Mouse (Mus musculus): ENCODE results near the gene Tns3. TPM values are rescaled to one million over a fixed set of nuclear protein-coding genes. Genes with fewer than 3 reads are reported as not detected.

The Tns3 gene
- polyA plus RNA-seq, 1 experiment = not detected

GRCm38 (mm10) chr11:8671698-8672097, 7.4 kb upstream of the Tns3 start:
- H3K4me1 ChIP-seq (ENCODE audit: control insufficient read depth, insufficient read depth, low read length) = peaks cover 4% of the 10 kb centered on the region; the same call in 1 of the 2 replicates
- TF ChIP-seq CTCF (IDR thresholded peaks at IDR 0.05; ENCODE audit: insufficient read depth, low read depth, low read length) (no peak), POLR2A (IDR thresholded peaks at IDR 0.05; ENCODE audit: insufficient read depth, low read depth, low read length) (no peak)
- 85% methylated on average over 4 of the region's 4 CpGs for WGBS

GRCm38 (mm10) chr11:8669138-8669537, 4.8 kb upstream of the Tns3 start:
- H3K27ac ChIP-seq (ENCODE audit: insufficient read depth, low read depth, low read length) = no peak overlapping the region
- no peak overlapping the region for H3K4me3 ChIP-seq (ENCODE audit: insufficient read depth, low read depth, low read length)
- 64% methylated on average over 2 of the region's 2 CpGs for WGBS
- no peak for TF ChIP-seq POLR2A (IDR thresholded peaks at IDR 0.05; ENCODE audit: insufficient read depth, low read depth, low read length)
- TF ChIP-seq CTCF (IDR thresholded peaks at IDR 0.05; ENCODE audit: insufficient read depth, low read depth, low read length) = no peak
- H3K4me1 ChIP-seq (ENCODE audit: control insufficient read depth, insufficient read depth, low read length) = peaks cover 2% of the 10 kb centered on the region; the same call in 1 of the 2 replicates

More at GRCm38 (mm10) chr11:8671698-8672097, 7.4 kb upstream of the Tns3 start:
- Histone ChIP-seq H3K4me3 (ENCODE audit: insufficient read depth, low read depth, low read length) (no peak overlapping the region), H3K27ac (ENCODE audit: insufficient read depth, low read depth, low read length) (no peak overlapping the region)

GRCm38 (mm10) chr11:8664797-8665196, 462 bp upstream of the Tns3 start:
- peak overlapping the region; percentile 66 for H3K4me3 ChIP-seq (ENCODE audit: insufficient read depth, low read depth, low read length)
- 51% methylated on average over 5 of the region's 5 CpGs for WGBS
- peaks cover 14% of the 10 kb centered on the region for H3K4me1 ChIP-seq (ENCODE audit: control insufficient read depth, insufficient read depth, low read length)
- no peak overlapping the region for H3K27ac ChIP-seq (ENCODE audit: insufficient read depth, low read depth, low read length)
- TF ChIP-seq POLR2A (IDR thresholded peaks at IDR 0.05; ENCODE audit: insufficient read depth, low read depth, low read length) = no peak
- no peak for TF ChIP-seq CTCF (IDR thresholded peaks at IDR 0.05; ENCODE audit: insufficient read depth, low read depth, low read length)

GRCm38 (mm10) chr11:8663444-8664392, 617 bp downstream of the Tns3 start:
- WGBS = 4% methylated on average over 52 of the region's 52 CpGs
- H3K4me3 ChIP-seq (ENCODE audit: insufficient read depth, low read depth, low read length) = peak overlapping the region; percentile 66
- TF ChIP-seq CTCF (IDR thresholded peaks at IDR 0.05; ENCODE audit: insufficient read depth, low read depth, low read length) (no peak), POLR2A (IDR thresholded peaks at IDR 0.05; ENCODE audit: insufficient read depth, low read depth, low read length) (no peak)
- H3K4me1 ChIP-seq (ENCODE audit: control insufficient read depth, insufficient read depth, low read length) = peaks cover 17% of the 10 kb centered on the region
- no peak overlapping the region for H3K27ac ChIP-seq (ENCODE audit: insufficient read depth, low read depth, low read length)

- no peak for TF ChIP-seq CTCF (IDR thresholded peaks at IDR 0.05; ENCODE audit: insufficient read depth, low read depth, low read length)
- no peak for TF ChIP-seq POLR2A (IDR thresholded peaks at IDR 0.05; ENCODE audit: insufficient read depth, low read depth, low read length)
- Histone ChIP-seq H3K27ac (ENCODE audit: insufficient read depth, low read depth, low read length) (no peak overlapping the region), H3K4me1 (ENCODE audit: control insufficient read depth, insufficient read depth, low read length) (peaks cover 17% of the 10 kb centered on the region), H3K4me3 (ENCODE audit: insufficient read depth, low read depth, low read length) (no peak overlapping the region)
- WGBS = 49% methylated on average over 4 of the region's 4 CpGs
Observed at GRCm38 (mm10) chr11:8662706-8663429, 1.5 kb downstream of the Tns3 start.

- Histone ChIP-seq H3K4me1 (ENCODE audit: control insufficient read depth, insufficient read depth, low read length) (peaks cover 21% of the 10 kb centered on the region), H3K4me3 (ENCODE audit: insufficient read depth, low read depth, low read length) (no peak overlapping the region), H3K27ac (ENCODE audit: insufficient read depth, low read depth, low read length) (no peak overlapping the region)
- 87% methylated on average over 4 of the region's 4 CpGs for WGBS
- TF ChIP-seq POLR2A (IDR thresholded peaks at IDR 0.05; ENCODE audit: insufficient read depth, low read depth, low read length) (no peak), CTCF (IDR thresholded peaks at IDR 0.05; ENCODE audit: insufficient read depth, low read depth, low read length) (no peak)
Observed at GRCm38 (mm10) chr11:8660951-8661350, 3.4 kb downstream of the Tns3 start.

GRCm38 (mm10) chr11:8659851-8660250, 4.5 kb downstream of the Tns3 start:
- no peak overlapping the region for H3K27ac ChIP-seq (ENCODE audit: insufficient read depth, low read depth, low read length)

GRCm38 (mm10) chr11:8659061-8659460, 5.3 kb downstream of the Tns3 start:
- 83% methylated on average over 6 of the region's 6 CpGs for WGBS
- TF ChIP-seq CTCF (IDR thresholded peaks at IDR 0.05; ENCODE audit: insufficient read depth, low read depth, low read length) (no peak), POLR2A (IDR thresholded peaks at IDR 0.05; ENCODE audit: insufficient read depth, low read depth, low read length) (no peak)
- Histone ChIP-seq H3K27ac (ENCODE audit: insufficient read depth, low read depth, low read length) (no peak overlapping the region), H3K4me1 (ENCODE audit: control insufficient read depth, insufficient read depth, low read length) (peaks cover 20% of the 10 kb centered on the region), H3K4me3 (ENCODE audit: insufficient read depth, low read depth, low read length) (no peak overlapping the region)

More at GRCm38 (mm10) chr11:8659851-8660250, 4.5 kb downstream of the Tns3 start:
- TF ChIP-seq CTCF (IDR thresholded peaks at IDR 0.05; ENCODE audit: insufficient read depth, low read depth, low read length) (no peak), POLR2A (IDR thresholded peaks at IDR 0.05; ENCODE audit: insufficient read depth, low read depth, low read length) (no peak)
- 58% methylated on average over 9 of the region's 9 CpGs for WGBS
- Histone ChIP-seq H3K4me3 (ENCODE audit: insufficient read depth, low read depth, low read length) (no peak overlapping the region), H3K4me1 (ENCODE audit: control insufficient read depth, insufficient read depth, low read length) (peaks cover 21% of the 10 kb centered on the region)

GRCm38 (mm10) chr11:8657493-8657892, 6.8 kb downstream of the Tns3 start:
- 89% methylated on average over 8 of the region's 8 CpGs for WGBS
- Histone ChIP-seq H3K27ac (ENCODE audit: insufficient read depth, low read depth, low read length) (no peak overlapping the region), H3K4me1 (ENCODE audit: control insufficient read depth, insufficient read depth, low read length) (peaks cover 23% of the 10 kb centered on the region), H3K4me3 (ENCODE audit: insufficient read depth, low read depth, low read length) (no peak overlapping the region)
- TF ChIP-seq CTCF (IDR thresholded peaks at IDR 0.05; ENCODE audit: insufficient read depth, low read depth, low read length) = no peak
- TF ChIP-seq POLR2A (IDR thresholded peaks at IDR 0.05; ENCODE audit: insufficient read depth, low read depth, low read length) = no peak
